Mouse (Mus musculus) thymus, adult 2 months (tissue): ENCODE results near the gene Ganab. TPM values are rescaled to one million over a fixed set of nuclear protein-coding genes. Genes with fewer than 3 reads are reported as not detected.

Source experiments
- DNase-seq: peaks from one replicate; pipeline ENCODE4 v3.0.0; 2021
- H3K27ac ChIP-seq: fragments of 200-500 bp; 2 replicates; pipeline ENCODE4 v1.5.1; 2012; ENCODE audit warnings: low read length, control low read depth; ENCODE audit not compliant: control insufficient read depth, insufficient read depth
- H3K27me3 ChIP-seq: fragments of 200-500 bp; 2 replicates; pipeline ENCODE4 v1.6.1; 2012; ENCODE audit warnings: mild to moderate bottlenecking, low read length, moderate library complexity, mixed read lengths; ENCODE audit not compliant: control insufficient read depth, insufficient read depth
- H3K36me3 ChIP-seq: fragments of 200-500 bp; 2 replicates; pipeline ENCODE4 v1.6.1; 2012; ENCODE audit warnings: mild to moderate bottlenecking, low read length, moderate library complexity; ENCODE audit not compliant: control insufficient read depth, insufficient read depth
- H3K4me1 ChIP-seq: fragments of 200-500 bp; replicated peaks from 2 replicates; pipeline ENCODE4 v1.6.1; 2012; ENCODE audit warnings: low read length; ENCODE audit not compliant: control insufficient read depth, insufficient read depth
- H3K4me3 ChIP-seq: fragments of 200-500 bp; 2 replicates; pipeline ENCODE4 v1.5.1; 2012; ENCODE audit warnings: mild to moderate bottlenecking, low read length, control low read depth, moderate library complexity; ENCODE audit not compliant: control insufficient read depth, insufficient read depth
- CTCF ChIP-seq: fragments of 200-500 bp; IDR thresholded peaks from 2 replicates; pipeline ENCODE4 v1.5.1; 2012; ENCODE audit warnings: mild to moderate bottlenecking, control low read depth, low read length, moderate library complexity, borderline replicate concordance; ENCODE audit not compliant: control insufficient read depth, poor library complexity, insufficient read depth; ENCODE audit errors: extremely low read depth
- POLR2A ChIP-seq: fragments of 200-500 bp; IDR thresholded peaks from 2 replicates; pipeline ENCODE4 v1.6.1; 2012; ENCODE audit warnings: mild to moderate bottlenecking, low read length, control low read depth, moderate library complexity; ENCODE audit not compliant: control insufficient read depth, poor library complexity, insufficient read depth; ENCODE audit errors: extremely low read depth
- WGBS: fragments of 180-500 bp; shearing (Covaris S2); methylation state at CpG from one replicate; pipeline ENCODE4 v1.1.7; 2018; 5-methylcytosine and 5-hydroxymethylcytosine counted together
- polyA plus RNA-seq: library from polyadenylated mRNA; depleted of rRNA; stranded (reverse); fragments of >200 nt; gene quantifications from 2 replicates; pipeline ENCODE4 v1.2.3, GENCODE M21; 2012

Gene Ganab
- polyA plus RNA-seq, 1 experiment: 219 TPM

GRCm38 (mm10) chr19:8872266-8872840 is 25.5 kb upstream of the Ganab start:
- peak overlapping the region; percentile 92 for H3K4me3 ChIP-seq
- 77% methylated on average over 10 of the region's 10 CpGs for WGBS
- H3K4me1 ChIP-seq: peaks cover 9% of the 10 kb centered on the region
- no peak for TF ChIP-seq POLR2A
- no peak overlapping the region for H3K27ac ChIP-seq
- H3K27me3 ChIP-seq: no peaks in the 10 kb centered on the region
- H3K36me3 ChIP-seq: peaks cover 18% of the 10 kb centered on the region
- no peak for DNase-seq

- H3K27ac ChIP-seq: no peak overlapping the region
- H3K4me1 ChIP-seq: peaks cover 10% of the 10 kb centered on the region
- peaks cover 18% of the 10 kb centered on the region for H3K36me3 ChIP-seq
- no peak for DNase-seq
- H3K27me3 ChIP-seq: no peaks in the 10 kb centered on the region
- H3K4me3 ChIP-seq: no peak overlapping the region
- TF ChIP-seq CTCF (no peak), POLR2A (no peak)
- 98% methylated on average over 7 of the region's 7 CpGs for WGBS
Observed at GRCm38 (mm10) chr19:8875031-8875430, 22.8 kb upstream of the Ganab start.

- no peak for TF ChIP-seq CTCF
- TF ChIP-seq POLR2A: peak; percentile 93
- WGBS: under 1% methylated on average over 42 of the region's 42 CpGs
- H3K27me3 ChIP-seq: no peaks in the 10 kb centered on the region
- H3K4me3 ChIP-seq: peak within 1 kb of the TSS; percentile 95
- peaks cover 5% of the 10 kb centered on the region for H3K4me1 ChIP-seq
- H3K27ac ChIP-seq: peak within 1 kb of the TSS; percentile 66
- H3K36me3 ChIP-seq: no peaks in the 10 kb centered on the region
- peak; percentile 93 for DNase-seq
Observed at GRCm38 (mm10) chr19:8880311-8881033, 17.4 kb upstream of the Ganab start, which contains the start of gene Uqcc3. TSS of gene Uqcc3 (minus strand) at chr19:8880923.

GRCm38 (mm10) chr19:8881034-8881392 is 16.9 kb upstream of the Ganab start:
- Histone ChIP-seq H3K27ac (no peak overlapping the region), H3K4me1 (peaks cover 5% of the 10 kb centered on the region), H3K4me3 (no peak overlapping the region), H3K36me3 (no peaks in the 10 kb centered on the region), H3K27me3 (no peaks in the 10 kb centered on the region)
- TF ChIP-seq POLR2A: no peak
- no peak for TF ChIP-seq CTCF
- WGBS: 2% methylated on average over 3 of the region's 3 CpGs
- DNase-seq: no peak

GRCm38 (mm10) chr19:8883616-8884015 is 14.3 kb upstream of the Ganab start, which contains the start of the genes Lbhd1 and Gm49403:
TSS of gene Lbhd1 (plus strand) at chr19:8883732.
TSS of gene Gm49403 (plus strand) at chr19:8883930.
- Histone ChIP-seq H3K36me3 (no peaks in the 10 kb centered on the region), H3K4me1 (peaks cover 10% of the 10 kb centered on the region), H3K4me3 (no peak within 1 kb of the TSS), H3K27ac (no peak within 1 kb of the TSS), H3K27me3 (no peaks in the 10 kb centered on the region)
- TF ChIP-seq POLR2A (no peak), CTCF (no peak)
- 78% methylated on average over 3 of the region's 3 CpGs for WGBS
- no peak for DNase-seq

GRCm38 (mm10) chr19:8886916-8887584 is 10.8 kb upstream of the Ganab start:
- WGBS: 88% methylated on average over 1 of the region's 1 CpGs
- no peak overlapping the region for H3K4me3 ChIP-seq
- TF ChIP-seq POLR2A (no peak), CTCF (no peak)

More at GRCm38 (mm10) chr19:8886916-8887584, 10.8 kb upstream of the Ganab start:
- Histone ChIP-seq H3K27ac (no peak overlapping the region), H3K36me3 (peaks cover 6% of the 10 kb centered on the region), H3K27me3 (no peaks in the 10 kb centered on the region), H3K4me1 (peaks cover 8% of the 10 kb centered on the region)
- DNase-seq: no peak
